Mouse (Mus musculus) ES-E14 (cell line): ENCODE results near the gene Irf4. TPM values are rescaled to one million over a fixed set of nuclear protein-coding genes. Genes with fewer than 3 reads are reported as not detected.

Experiments used
- DNase-seq: peaks from one replicate; pipeline ENCODE4 v3.0.0-alpha.2; 2013; ENCODE audit warnings: low read depth, low spot score
- H3K27ac ChIP-seq: 2 replicates; pipeline ENCODE4 v1.5.1; 2012; ENCODE audit warnings: low read depth, mild to moderate bottlenecking, low read length, moderate library complexity, mixed read lengths; ENCODE audit not compliant: poor library complexity, insufficient read depth, severe bottlenecking
- H3K36me3 ChIP-seq: 2 replicates; pipeline ENCODE4 v1.6.1; 2012; ENCODE audit warnings: mild to moderate bottlenecking, low read length, moderate library complexity, mixed read lengths; ENCODE audit not compliant: control insufficient read depth, poor library complexity, insufficient read depth, severe bottlenecking
- H3K4me1 ChIP-seq, 2 experiments: fragments of 150-350 bp in 1 of 2; sonication (generic) in 1 of 2; 2 replicates each; pipeline ENCODE4 v1.6.1; 2012; ENCODE audit warnings: low read length in 2 of 2, mild to moderate bottlenecking in 1 of 2, mixed read lengths in 1 of 2; ENCODE audit not compliant: control insufficient read depth in 2 of 2, insufficient read depth in 2 of 2, poor library complexity in 1 of 2
- H3K4me3 ChIP-seq, 2 experiments: fragments of 150-350 bp in 1 of 2; sonication (generic) in 1 of 2; 2 replicates each; pipeline ENCODE4 v1.5.1; 2012; ENCODE audit warnings: low read length in 2 of 2, low read depth in 1 of 2, mild to moderate bottlenecking in 1 of 2, mixed read lengths in 1 of 2; ENCODE audit not compliant: insufficient read depth in 1 of 2, poor library complexity in 1 of 2, severe bottlenecking in 1 of 2
- H3K9ac ChIP-seq: 2 replicates; pipeline ENCODE4 v1.6.1; 2012; ENCODE audit warnings: low read depth, mild to moderate bottlenecking, low read length, mixed read lengths; ENCODE audit not compliant: poor library complexity, insufficient read depth, severe bottlenecking
- H3K9me3 ChIP-seq: fragments of 150-350 bp; sonication (generic); 2 replicates; pipeline ENCODE4 v1.6.1; 2012; ENCODE audit warnings: low read depth, mild to moderate bottlenecking, low read length; ENCODE audit not compliant: control insufficient read depth, insufficient read depth
- CHD2 ChIP-seq: IDR thresholded peaks from 2 replicates; pipeline ENCODE4 v1.6.1; 2014; ENCODE audit warnings: mild to moderate bottlenecking, low read depth, low read length, inconsistent platforms
- HCFC1 ChIP-seq: IDR thresholded peaks from 2 replicates; pipeline ENCODE4 v1.6.1; 2012; ENCODE audit warnings: low read length, inconsistent platforms, borderline replicate concordance; ENCODE audit not compliant: insufficient read depth
- MAFK ChIP-seq: IDR thresholded peaks from 2 replicates; pipeline ENCODE4 v1.6.1; 2014; ENCODE audit warnings: mild to moderate bottlenecking, low read depth, low read length, inconsistent platforms; ENCODE audit not compliant: insufficient read depth
- ZC3H11A ChIP-seq: IDR thresholded peaks from 2 replicates; pipeline ENCODE4 v1.6.1; 2012; ENCODE audit warnings: low read depth, mild to moderate bottlenecking, inconsistent platforms, low read length, borderline replicate concordance
- ZNF384 ChIP-seq: IDR thresholded peaks from 2 replicates; pipeline ENCODE4 v1.6.1; 2012; ENCODE audit warnings: low read depth, low read length, inconsistent platforms
- in situ Hi-C, 2 experiments: fragments of 600-800 bp; cut with MboI; formaldehyde crosslinking; loops; one replicate each; pipeline ENCODE4 v1.15.1; 2025; ENCODE audit warnings: low sequenced_read_pairs in 2 of 2, inconsistent platforms in 1 of 2; ENCODE audit not compliant: unreplicated experiment in 2 of 2
- total RNA-seq: library from RNA; depleted of rRNA; stranded (reverse); fragments of 300-350 nt; gene quantifications from 2 replicates; pipeline ENCODE4 v1.2.3, GENCODE M21; 2012

Gene Irf4
- total RNA-seq, 1 experiment, result 0.45 TPM

DNA sequence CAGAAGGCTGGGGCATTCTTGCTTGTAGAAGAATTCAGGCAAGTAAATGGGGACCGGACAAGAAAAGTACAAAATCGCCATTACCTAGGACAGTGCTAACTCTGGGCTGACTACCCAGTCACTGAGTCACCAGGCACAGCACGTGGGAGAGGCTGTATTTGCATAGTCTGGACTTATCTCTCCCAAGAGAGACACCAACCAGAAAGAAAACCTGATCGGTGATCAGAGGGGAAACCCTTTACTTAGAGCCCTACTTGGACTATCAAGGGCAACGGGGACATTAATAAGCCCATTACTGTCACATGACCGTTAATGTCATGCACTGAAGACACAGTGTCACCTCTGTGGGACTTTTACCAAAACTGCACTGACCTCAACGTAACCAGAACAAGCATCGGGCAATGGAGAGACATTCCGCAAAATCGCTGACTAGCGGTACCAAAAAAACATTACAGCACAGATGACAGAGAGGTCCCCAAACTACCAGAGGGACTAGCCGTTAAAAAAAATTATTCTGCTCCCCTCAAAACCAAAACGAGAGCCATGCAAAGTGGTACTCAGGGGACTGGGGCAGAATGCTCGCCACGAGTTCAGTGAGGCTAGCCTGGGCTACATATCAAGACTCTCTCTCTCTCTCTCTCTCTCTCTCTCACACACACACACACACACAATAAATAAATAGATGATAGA lies 18.8 kb upstream of the Irf4 start:
- Histone ChIP-seq H3K36me3 (no peaks in the 10 kb centered on the region), H3K27ac (no peak overlapping the region), H3K4me3 (no peak overlapping the region), H3K9me3 (no peaks in the 10 kb centered on the region), H3K9ac (no peak overlapping the region), H3K4me1 (no peaks in the 10 kb centered on the region)
- no peak for TF ChIP-seq ZNF384
- no peak for TF ChIP-seq CHD2
- TF ChIP-seq HCFC1, result no peak
- no peak for TF ChIP-seq ZC3H11A
- no peak for TF ChIP-seq MAFK
- in situ Hi-C loops, result no loop called here
- no peak for DNase-seq

DNA sequence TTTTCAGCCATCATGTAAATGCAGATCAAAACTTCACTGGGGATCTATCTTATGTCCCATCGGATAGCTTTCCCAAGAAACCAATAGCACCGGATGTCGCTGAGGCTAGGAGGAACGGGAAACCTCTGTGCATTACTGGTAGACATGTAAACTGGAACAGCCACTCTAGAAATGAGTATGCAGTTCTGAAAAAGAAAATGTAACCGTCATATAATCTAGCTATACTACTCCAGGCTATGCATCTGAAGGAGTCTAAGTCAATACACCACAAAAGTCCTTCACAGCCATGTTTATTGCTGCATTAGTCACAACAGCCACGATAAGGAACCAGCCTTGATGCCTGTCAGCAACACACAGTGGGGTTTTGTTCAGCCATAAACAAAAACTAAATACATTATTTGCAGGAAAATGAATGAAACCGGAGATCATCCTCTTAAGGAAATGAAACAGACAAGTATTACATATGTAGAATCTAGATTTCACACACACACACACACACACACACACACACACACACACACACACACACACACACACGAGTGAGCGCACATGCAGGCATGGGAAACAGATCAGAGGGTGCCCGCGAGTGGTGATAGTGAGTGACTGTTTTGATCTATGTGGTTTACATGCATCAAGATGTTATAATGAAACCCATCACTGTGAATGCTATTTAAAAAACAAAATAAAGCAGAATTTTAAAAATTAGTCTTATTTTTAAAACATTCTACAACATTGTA lies 16.1 kb upstream of the Irf4 start:
- no peak overlapping the region for H3K4me3 ChIP-seq
- H3K9me3 ChIP-seq, result no peaks in the 10 kb centered on the region
- H3K4me1 ChIP-seq, result no peaks in the 10 kb centered on the region
- TF ChIP-seq ZNF384, result no peak
- no peak for TF ChIP-seq ZC3H11A
- TF ChIP-seq CHD2, result no peak
- no peak for TF ChIP-seq MAFK
- no peak for TF ChIP-seq HCFC1
- no peak overlapping the region for H3K9ac ChIP-seq
- H3K27ac ChIP-seq, result no peak overlapping the region
- DNase-seq, result no peak
- H3K36me3 ChIP-seq, result no peaks in the 10 kb centered on the region
- in situ Hi-C loops, result no loop called here

DNA sequence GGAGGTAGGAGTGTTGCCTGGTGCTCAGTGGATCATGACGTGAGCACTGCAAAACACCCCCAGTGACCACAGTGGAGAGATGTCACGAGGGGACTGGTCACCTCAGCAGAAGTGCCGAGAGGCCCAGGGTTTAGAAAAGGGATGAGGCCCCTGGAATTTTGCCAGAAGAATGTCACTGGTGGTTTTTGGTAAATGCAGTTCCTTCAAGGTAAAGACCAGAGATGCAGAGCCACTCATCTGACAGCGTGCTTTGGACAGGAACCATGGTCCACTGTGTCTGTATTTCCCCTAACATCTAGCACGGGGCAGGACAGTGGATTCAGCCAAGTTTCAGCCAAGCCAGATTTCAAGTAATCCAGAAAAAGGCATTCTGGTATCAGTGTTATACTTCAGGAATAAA lies 12.3 kb upstream of the Irf4 start:
- Histone ChIP-seq H3K27ac (no peak overlapping the region), H3K9me3 (no peaks in the 10 kb centered on the region), H3K4me1 (no peaks in the 10 kb centered on the region), H3K4me3 (no peak overlapping the region), H3K36me3 (no peaks in the 10 kb centered on the region), H3K9ac (no peak overlapping the region)
- in situ Hi-C loops, result no loop called here
- TF ChIP-seq MAFK, result no peak
- no peak for TF ChIP-seq ZNF384
- TF ChIP-seq HCFC1, result no peak
- no peak for TF ChIP-seq CHD2
- TF ChIP-seq ZC3H11A, result no peak
- DNase-seq, result no peak

DNA sequence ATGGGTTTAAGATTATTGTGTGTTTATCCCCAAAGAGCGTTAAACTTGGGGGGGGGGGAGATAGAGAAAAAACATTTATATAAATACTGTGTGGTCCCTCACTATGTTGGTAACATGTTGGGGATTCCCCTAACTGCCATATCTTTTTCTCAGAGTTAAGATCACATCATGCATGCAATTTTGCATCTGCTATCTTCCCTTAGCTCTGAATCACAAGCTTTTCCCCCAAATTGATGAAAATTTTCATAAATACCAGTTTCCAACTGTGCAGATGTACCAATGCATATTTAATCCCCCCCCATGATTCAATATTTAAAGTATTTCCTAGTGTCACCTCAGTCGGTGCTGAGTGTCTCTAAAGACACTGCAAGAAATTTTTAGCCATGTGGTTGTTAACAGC lies 11.8 kb upstream of the Irf4 start:
- Histone ChIP-seq H3K4me1 (no peaks in the 10 kb centered on the region), H3K9ac (no peak overlapping the region), H3K36me3 (no peaks in the 10 kb centered on the region), H3K4me3 (no peak overlapping the region), H3K27ac (no peak overlapping the region), H3K9me3 (no peaks in the 10 kb centered on the region)
- TF ChIP-seq HCFC1 (no peak), MAFK (no peak)
- DNase-seq, result no peak
- in situ Hi-C loops, result no loop called here
